Mouse (Mus musculus) MEL (cell line): ENCODE results near the gene Tmem50a. TPM values are rescaled to one million over a fixed set of nuclear protein-coding genes. Genes with fewer than 3 reads are reported as not detected.

ENCODE experiments used
- DNase-seq: peaks from one replicate; pipeline ENCODE4 v3.0.0; 2011; ENCODE audit warnings: low read depth, low spot score
- H3K27ac ChIP-seq: 2 replicates; pipeline ENCODE4 v1.5.1; 2012; ENCODE audit warnings: low read depth, mild to moderate bottlenecking, control low read depth, low read length, moderate library complexity; ENCODE audit not compliant: control insufficient read depth
- H3K27me3 ChIP-seq, 2 experiments: fragments of 150-350 bp in 1 of 2; sonication (generic) in 1 of 2; 2 replicates each; pipeline ENCODE4 v1.6.1; 2012; ENCODE audit warnings: low read length in 2 of 2, mild to moderate bottlenecking in 2 of 2, improper control_type of control experiment in 1 of 2, moderate library complexity in 1 of 2; ENCODE audit not compliant: insufficient read depth in 2 of 2, control insufficient read depth in 1 of 2
- H3K36me3 ChIP-seq, 2 experiments: 2 replicates each; pipeline ENCODE4 v1.6.1; 2012 to 2014; ENCODE audit warnings: low read length in 2 of 2, improper control_type of control experiment in 1 of 2, inconsistent platforms in 1 of 2, mild to moderate bottlenecking in 1 of 2; ENCODE audit not compliant: insufficient read depth in 2 of 2, control insufficient read depth in 1 of 2
- H3K4me1 ChIP-seq, 2 experiments: fragments of 150-350 bp in 1 of 2; sonication (generic) in 1 of 2; 2 replicates each; pipeline ENCODE4 v1.6.1; 2012; ENCODE audit warnings: low read length in 2 of 2, improper control_type of control experiment in 1 of 2, mild to moderate bottlenecking in 1 of 2; ENCODE audit not compliant: insufficient read depth in 2 of 2, control insufficient read depth in 1 of 2
- H3K4me3 ChIP-seq, 2 experiments: fragments of 150-350 bp in 1 of 2; sonication (generic) in 1 of 2; 2 replicates each; pipeline ENCODE4 v1.5.1; 2012; ENCODE audit warnings: low read depth in 2 of 2, low read length in 2 of 2, mild to moderate bottlenecking in 2 of 2, moderate library complexity in 2 of 2, control low read depth in 1 of 2, improper control_type of control experiment in 1 of 2; ENCODE audit not compliant: control insufficient read depth in 1 of 2, insufficient read depth in 1 of 2
- H3K79me2 ChIP-seq: 2 replicates; pipeline ENCODE4 v1.6.1; 2012; ENCODE audit warnings: mild to moderate bottlenecking, low read length, moderate library complexity; ENCODE audit not compliant: control insufficient read depth, poor library complexity, insufficient read depth
- H3K9ac ChIP-seq: 2 replicates; pipeline ENCODE4 v1.6.1; 2012; ENCODE audit warnings: low read depth, mild to moderate bottlenecking, control low read depth, low read length, moderate library complexity; ENCODE audit not compliant: control insufficient read depth, poor library complexity, severe bottlenecking
- H3K9me3 ChIP-seq: fragments of 150-350 bp; sonication (generic); replicated peaks from 2 replicates; pipeline ENCODE4 v1.6.1; 2012; ENCODE audit warnings: mild to moderate bottlenecking, low read length, improper control_type of control experiment, moderate library complexity; ENCODE audit not compliant: insufficient read depth
- CHD1 ChIP-seq: IDR thresholded peaks from 2 replicates; pipeline ENCODE4 v1.6.1; 2012; ENCODE audit warnings: low read depth, mild to moderate bottlenecking, inconsistent platforms, low read length, improper control_type of control experiment
- CHD2 ChIP-seq: IDR thresholded peaks from 2 replicates; pipeline ENCODE4 v1.6.1; 2011; ENCODE audit warnings: low read length, improper control_type of control experiment
- CTCF ChIP-seq, 3 experiments: IDR thresholded peaks in 2 of 3; conservative IDR thresholded peaks in 1 of 3; 2 replicates each; pipeline ENCODE4 v1.5.1; 2011 to 2012; ENCODE audit warnings: low read length in 3 of 3, low read depth in 2 of 3, mild to moderate bottlenecking in 2 of 3, improper control_type of control experiment in 1 of 3, inconsistent platforms in 1 of 3, mixed read lengths in 1 of 3, moderate library complexity in 1 of 3; ENCODE audit not compliant: control insufficient read depth in 1 of 3, insufficient read depth in 1 of 3, poor library complexity in 1 of 3, severe bottlenecking in 1 of 3
- E2F4 ChIP-seq: IDR thresholded peaks from 2 replicates; pipeline ENCODE4 v1.6.1; 2011; ENCODE audit warnings: low read depth, low read length, improper control_type of control experiment, borderline replicate concordance
- EP300 ChIP-seq, 2 experiments: IDR thresholded peaks; 2 replicates each; pipeline ENCODE4 v1.6.1; 2011; ENCODE audit warnings: improper control_type of control experiment in 2 of 2, low read length in 2 of 2, low read depth in 1 of 2, mild to moderate bottlenecking in 1 of 2
- ETS1 ChIP-seq: IDR thresholded peaks from 2 replicates; pipeline ENCODE4 v1.6.1; 2012; ENCODE audit warnings: low read depth, mild to moderate bottlenecking, inconsistent platforms, low read length, improper control_type of control experiment, moderate library complexity
- GATA1 ChIP-seq: IDR thresholded peaks from 2 replicates; pipeline ENCODE4 v1.6.1; 2011; ENCODE audit warnings: low read depth, low read length, improper control_type of control experiment
- HCFC1 ChIP-seq: IDR thresholded peaks from 2 replicates; pipeline ENCODE4 v1.6.1; 2012; ENCODE audit warnings: low read depth, mild to moderate bottlenecking, inconsistent platforms, low read length, improper control_type of control experiment, moderate library complexity
- MAX ChIP-seq: IDR thresholded peaks from 2 replicates; pipeline ENCODE4 v1.6.1; 2011; ENCODE audit warnings: low read length, improper control_type of control experiment
- MAZ ChIP-seq: IDR thresholded peaks from 2 replicates; pipeline ENCODE4 v1.6.1; 2012; ENCODE audit warnings: low read depth, mild to moderate bottlenecking, inconsistent platforms, low read length, improper control_type of control experiment
- MEF2A ChIP-seq: IDR thresholded peaks from 2 replicates; pipeline ENCODE4 v1.6.1; 2014; ENCODE audit warnings: low read depth, mild to moderate bottlenecking, inconsistent platforms, low read length, improper control_type of control experiment; ENCODE audit not compliant: poor library complexity, insufficient replicate concordance, severe bottlenecking; ENCODE audit errors: extremely low read depth
- MYB ChIP-seq: IDR thresholded peaks from 2 replicates; pipeline ENCODE4 v1.6.1; 2011; ENCODE audit warnings: mild to moderate bottlenecking, low read depth, low read length, improper control_type of control experiment
- MYC ChIP-seq: IDR thresholded peaks from 2 replicates; pipeline ENCODE4 v1.6.1; 2011; ENCODE audit warnings: low read depth, mild to moderate bottlenecking, low read length, improper control_type of control experiment, moderate library complexity
- POLR2A ChIP-seq, 2 experiments: IDR thresholded peaks; 2 replicates each; pipeline ENCODE4 v1.6.1; 2011 to 2012; ENCODE audit warnings: low read length in 2 of 2, mild to moderate bottlenecking in 2 of 2, control low read depth in 1 of 2, improper control_type of control experiment in 1 of 2, low read depth in 1 of 2, moderate library complexity in 1 of 2; ENCODE audit not compliant: control insufficient read depth in 1 of 2, insufficient read depth in 1 of 2, poor library complexity in 1 of 2
- RCOR1 ChIP-seq: IDR thresholded peaks from 2 replicates; pipeline ENCODE4 v1.6.1; 2012; ENCODE audit warnings: low read depth, mild to moderate bottlenecking, inconsistent platforms, low read length, improper control_type of control experiment
- SIN3A ChIP-seq: IDR thresholded peaks from 2 replicates; pipeline ENCODE4 v1.6.1; 2012; ENCODE audit warnings: low read length, improper control_type of control experiment, inconsistent platforms
- TCF12 ChIP-seq: IDR thresholded peaks from 2 replicates; pipeline ENCODE4 v1.6.1; 2014; ENCODE audit warnings: low read depth, mild to moderate bottlenecking, inconsistent platforms, low read length, improper control_type of control experiment, moderate library complexity
- USF2 ChIP-seq, 2 experiments: IDR thresholded peaks; 2 replicates each; pipeline ENCODE4 v1.6.1; 2011 to 2012; ENCODE audit warnings: improper control_type of control experiment in 2 of 2, low read length in 2 of 2, borderline replicate concordance in 1 of 2, inconsistent platforms in 1 of 2, low read depth in 1 of 2, mild to moderate bottlenecking in 1 of 2; ENCODE audit not compliant: insufficient read depth in 1 of 2
- ZC3H11A ChIP-seq: IDR thresholded peaks from 2 replicates; pipeline ENCODE4 v1.6.1; 2012; ENCODE audit warnings: low read depth, mild to moderate bottlenecking, inconsistent platforms, low read length, improper control_type of control experiment
- ZKSCAN1 ChIP-seq: IDR thresholded peaks from 2 replicates; pipeline ENCODE4 v1.6.1; 2012; ENCODE audit warnings: low read depth, mild to moderate bottlenecking, inconsistent platforms, low read length, improper control_type of control experiment, moderate library complexity
- polyA plus RNA-seq, 2 experiments: library from polyadenylated mRNA; stranded (reverse) in 1 of 2; unstranded in 1 of 2; fragments of >175 nt in 1 of 2; fragments of >200 nt in 1 of 2; gene quantifications; 2 replicates each; pipeline versions ENCODE4 v1.2.1 to v1.2.4; 2012; ENCODE audit warnings: low replicate concordance in 2 of 2, low read depth in 1 of 2; ENCODE audit not compliant: insufficient read length in 2 of 2, insufficient read depth in 1 of 2, missing spikeins in 1 of 2
- total RNA-seq: library from RNA; depleted of rRNA; stranded (reverse); fragments of 300-350 nt; gene quantifications from 2 replicates; pipeline ENCODE4 v1.2.3, GENCODE M21; 2012

Gene Tmem50a
- total and polyA plus RNA-seq, 3 experiments = 58.5 to 115 TPM; not detected in 1

- H3K4me3 ChIP-seq = no peak overlapping the region
- no peaks in the 10 kb centered on the region for H3K79me2 ChIP-seq
- H3K9ac ChIP-seq = no peak overlapping the region; the same call in 1 of the 2 replicates
- H3K9me3 ChIP-seq = no peaks in the 10 kb centered on the region
- no peak for DNase-seq
- no peak overlapping the region for H3K27ac ChIP-seq
- peaks cover 0 to 20% of the 10 kb centered on the region in 2 experiments; a peak in 2 of 4 replicates for H3K36me3 ChIP-seq
- no peaks in the 10 kb centered on the region for H3K27me3 ChIP-seq
- H3K4me1 ChIP-seq = peaks cover 9 to 25% of the 10 kb centered on the region in 2 experiments
- no peak for TF ChIP-seq CTCF (IDR thresholded peaks at IDR 0.05 in 2 of 3, conservative IDR thresholded peaks at IDR 0.05 in 1 of 3; ENCODE audit: control insufficient read depth in 1 of 3, insufficient read depth in 1 of 3, low read depth in 2 of 3, low read length in 3 of 3, poor library complexity in 1 of 3, severe bottlenecking in 1 of 3)
- TF ChIP-seq ETS1 = no peak
- no peak for TF ChIP-seq POLR2A (IDR thresholded peaks at IDR 0.05; ENCODE audit: control insufficient read depth in 1 of 2, insufficient read depth in 1 of 2, low read depth in 1 of 2, low read length in 2 of 2, poor library complexity in 1 of 2)
Measured at GRCm38 (mm10) chr4:134862996-134863395, 51.8 kb downstream of the Tmem50a start.

- no peak for DNase-seq
- peaks cover 0 to 16% of the 10 kb centered on the region in 2 experiments; a peak in 2 of 4 replicates for H3K36me3 ChIP-seq
- peaks cover 6 to 23% of the 10 kb centered on the region in 2 experiments; a peak in 3 of 4 replicates for H3K4me1 ChIP-seq
- H3K9me3 ChIP-seq = no peaks in the 10 kb centered on the region
- H3K79me2 ChIP-seq = no peaks in the 10 kb centered on the region
- H3K9ac ChIP-seq = no peak overlapping the region
- H3K4me3 ChIP-seq = no peak overlapping the region
- no peak overlapping the region for H3K27ac ChIP-seq
- no peak for TF ChIP-seq EP300 (IDR thresholded peaks at IDR 0.05; ENCODE audit: low read depth in 1 of 2, low read length in 2 of 2)
- no peak for TF ChIP-seq ETS1
- no peak for TF ChIP-seq GATA1
- no peak for TF ChIP-seq CHD1
- no peak for TF ChIP-seq MYB
- no peak for TF ChIP-seq MEF2A
- no peak for TF ChIP-seq ZKSCAN1
- TF ChIP-seq CTCF (IDR thresholded peaks at IDR 0.05 in 2 of 3, conservative IDR thresholded peaks at IDR 0.05 in 1 of 3; ENCODE audit: control insufficient read depth in 1 of 3, insufficient read depth in 1 of 3, low read depth in 2 of 3, low read length in 3 of 3, poor library complexity in 1 of 3, severe bottlenecking in 1 of 3) = no peak
- TF ChIP-seq RCOR1 = no peak
- no peak for TF ChIP-seq MAZ
- TF ChIP-seq MYC = no peak
- TF ChIP-seq SIN3A = no peak
- no peak for TF ChIP-seq E2F4
- no peak for TF ChIP-seq USF2 (IDR thresholded peaks at IDR 0.05; ENCODE audit: borderline replicate concordance in 1 of 2, insufficient read depth in 1 of 2, low read depth in 1 of 2, low read length in 2 of 2)
- no peak for TF ChIP-seq TCF12
- no peak for TF ChIP-seq CHD2
- TF ChIP-seq ZC3H11A = no peak
- no peak for TF ChIP-seq MAX
- TF ChIP-seq HCFC1 = no peak
- H3K27me3 ChIP-seq = no peaks in the 10 kb centered on the region
Measured at GRCm38 (mm10) chr4:134861884-134862283, 52.9 kb downstream of the Tmem50a start.
